Mouse (Mus musculus): ENCODE data around the gene Slc6a2. TPM values are rescaled to one million over a fixed set of nuclear protein-coding genes. Genes with fewer than 3 reads are reported as not detected.

Slc6a2 gene
- polyA plus RNA-seq, 1 experiment, result 3.4 TPM

DNA sequence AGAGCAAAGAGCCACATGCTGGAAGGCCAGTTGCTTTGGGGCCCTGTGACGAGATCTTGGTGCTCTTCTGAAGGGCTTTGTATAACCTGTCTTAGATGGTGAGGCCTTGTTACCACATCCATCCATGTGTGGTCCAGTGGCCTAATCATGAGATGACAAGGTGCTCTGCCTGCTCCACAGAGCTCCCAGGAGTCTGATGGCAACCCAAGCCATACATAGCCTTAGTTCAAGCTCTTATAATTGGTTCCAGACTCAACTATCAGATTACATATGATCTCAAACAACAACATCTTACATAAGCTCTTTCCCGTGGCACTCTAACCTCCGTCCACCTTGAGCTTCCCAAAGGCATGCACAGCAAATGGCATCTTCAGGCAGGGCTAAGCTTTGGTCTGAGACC, 88.2 kb downstream of the Slc6a2 start, which contains the start of gene Ces1a:
Gene Ces1a, minus strand, starts transcription at position 101 of the 400 bp plus-strand sequence.
- no peak within 1 kb of the TSS for H3K4me3 ChIP-seq (ENCODE audit: insufficient read depth, low read depth, low read length)
- H3K27ac ChIP-seq (ENCODE audit: insufficient read depth, low read depth, low read length), result no peak within 1 kb of the TSS
- WGBS, result 82% methylated on average over 3 of the region's 3 CpGs
- no peaks in the 10 kb centered on the region for H3K36me3 ChIP-seq (ENCODE audit: control insufficient read depth, insufficient read depth, low read length)
- DNase-seq, result no peak
- no peak for TF ChIP-seq POLR2A (IDR thresholded peaks at IDR 0.05; ENCODE audit: low read depth, low read length)
- no peak for TF ChIP-seq CTCF (conservative IDR thresholded peaks at IDR 0.05; ENCODE audit: insufficient read depth, insufficient read length, low read depth, low read length)
- no peaks in the 10 kb centered on the region for H3K4me1 ChIP-seq (ENCODE audit: control insufficient read depth, insufficient read depth, low read length)
- no peaks in the 10 kb centered on the region for H3K27me3 ChIP-seq (replicated peaks; ENCODE audit: control insufficient read depth, insufficient read depth, low read length)

DNA sequence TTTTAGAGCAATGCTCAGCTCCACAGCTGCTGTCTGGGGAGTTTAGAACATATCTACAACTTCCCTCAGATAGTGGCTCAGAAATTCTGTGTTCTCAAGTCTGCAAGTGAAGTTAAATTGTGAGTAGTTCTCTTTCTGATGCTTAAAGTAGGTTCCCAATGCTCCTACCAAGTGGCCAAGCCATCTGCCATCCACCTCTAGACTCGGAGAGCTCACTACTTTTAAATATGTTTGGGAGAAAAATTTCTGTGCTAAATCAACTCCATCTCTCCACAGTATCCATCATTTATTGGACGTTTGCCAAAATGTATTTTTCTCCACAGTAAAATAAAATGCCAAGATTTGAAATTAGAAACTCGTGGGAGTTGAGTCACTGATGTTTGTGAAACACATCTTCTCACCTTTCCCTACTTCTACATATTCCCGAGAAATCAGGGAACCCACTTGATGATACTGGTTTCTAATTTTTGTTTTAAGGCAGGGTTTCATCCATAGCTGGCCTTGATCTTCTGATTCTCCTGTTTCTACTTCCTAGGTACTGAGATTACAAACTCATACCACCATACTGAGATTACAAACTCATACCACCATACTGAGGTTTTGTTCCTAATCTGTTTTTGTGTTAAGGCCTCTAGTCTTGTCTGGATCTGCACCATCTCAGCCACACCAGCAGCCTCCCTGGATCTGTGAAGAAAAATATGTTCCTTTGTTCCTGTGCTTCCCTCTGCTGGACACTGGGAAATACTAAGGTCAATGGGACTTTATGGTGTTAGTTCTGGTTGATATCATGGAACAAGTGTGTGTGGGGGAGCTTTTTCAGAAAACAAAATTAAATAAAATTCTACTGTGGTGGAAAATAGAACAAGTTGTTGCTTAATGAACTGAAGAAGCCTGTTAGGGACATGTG, 88.9 kb downstream of the Slc6a2 start:
- Histone ChIP-seq H3K27ac (ENCODE audit: insufficient read depth, low read depth, low read length) (no peak overlapping the region), H3K36me3 (ENCODE audit: control insufficient read depth, insufficient read depth, low read length) (no peaks in the 10 kb centered on the region), H3K27me3 (replicated peaks; ENCODE audit: control insufficient read depth, insufficient read depth, low read length) (no peaks in the 10 kb centered on the region), H3K4me3 (ENCODE audit: insufficient read depth, low read depth, low read length) (no peak overlapping the region), H3K4me1 (ENCODE audit: control insufficient read depth, insufficient read depth, low read length) (no peaks in the 10 kb centered on the region)
- WGBS, result 46% methylated on average over 4 of the region's 4 CpGs
- no peak for DNase-seq
- TF ChIP-seq CTCF (conservative IDR thresholded peaks at IDR 0.05; ENCODE audit: insufficient read depth, insufficient read length, low read depth, low read length), result peak; percentile 24; the same call in 1 of the 2 replicates
- TF ChIP-seq POLR2A (IDR thresholded peaks at IDR 0.05; ENCODE audit: low read depth, low read length), result no peak

Other genes with a start within 250 kb of the Slc6a2 start
- gene Mmp2, start 132.8 kb upstream of the Slc6a2 start, polyA plus RNA-seq (2012; rRNA removed), result 17.1 and 20.9 TPM in 2 replicates
- 1.0 and 1.5 TPM in 2 replicates for gene Lpcat2, start 104.7 kb upstream of the Slc6a2 start, polyA plus RNA-seq (2012; rRNA removed)
- 0.16 TPM in 1 of 2 replicates, not detected in the other for gene Capns2, start 58.7 kb upstream of the Slc6a2 start, polyA plus RNA-seq (2012; rRNA removed)
- gene Ces1a, start 88.1 kb downstream of the Slc6a2 start, polyA plus RNA-seq (2012; rRNA removed), result not detected in 2 replicates
- gene Ces1b, start 119.9 kb downstream of the Slc6a2 start, polyA plus RNA-seq (2012; rRNA removed), result not detected in 2 replicates
- 0.22 and 0.39 TPM in 2 replicates for gene Ces1c, start 171.2 kb downstream of the Slc6a2 start, polyA plus RNA-seq (2012; rRNA removed)
- 590 and 687 TPM in 2 replicates for gene Ces1d, start 237.8 kb downstream of the Slc6a2 start, polyA plus RNA-seq (2012; rRNA removed)

Measured in kidney, adult 2 months (tissue).